27 mouse cellular contexts compared by ENCODE assay signal in the genomic region with DNA sequence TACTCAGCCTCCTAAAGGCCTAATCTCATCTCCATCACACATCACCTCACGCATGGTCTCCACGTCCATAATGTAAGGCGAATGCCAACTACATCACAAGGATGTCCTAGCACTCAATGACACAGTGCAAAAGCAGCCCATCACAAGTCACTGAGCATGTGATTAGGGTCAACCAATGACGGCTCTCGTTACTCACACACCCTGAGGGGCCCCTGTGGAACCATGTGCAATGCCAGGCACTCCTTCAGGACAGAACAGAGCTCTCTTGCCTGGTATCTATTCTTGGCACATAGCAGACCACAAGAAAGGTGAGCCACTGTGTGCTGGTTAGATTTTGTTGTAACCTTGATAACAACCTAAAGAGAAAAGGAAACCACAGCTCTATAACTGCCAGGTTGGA.
A peak's percentile ranks its signal among the peaks of the same experiment; 100 is the strongest.
DNase-seq lines count a peak whose midpoint lies in the region; ATAC-seq and TF ChIP-seq lines count a peak whose summit lies in the region.
"Had no signal": no experiment of that assay in that cellular context is flagged by ENCODE, and none has a peak within 500 bp of the region (broad histone marks: within the 10 kb centered on the region; RNA-seq: fewer than 3 reads in every experiment).

No protein-coding gene starts in this region.

- H3K4me1 ChIP-seq in hindbrain, postnatal 0 days (ENCODE audit: insufficient read depth, low read length) = no peaks in the 10 kb centered on the region
- H3K4me1 ChIP-seq in hindbrain, embryonic 14.5 days (replicated peaks; ENCODE audit: control insufficient read depth, insufficient read depth, low read length) = no peaks in the 10 kb centered on the region
- H3K4me1 ChIP-seq in liver, embryonic 14.5 days (replicated peaks; ENCODE audit: control insufficient read depth in 2 of 2, insufficient read depth in 2 of 2, low read length in 1 of 2) = no peaks in the 10 kb centered on the region
- H3K4me1 ChIP-seq: embryonic facial prominence, embryonic 13.5 days; forebrain, embryonic 12.5 days; limb, embryonic 13.5 days; neural tube, embryonic 12.5 days had no signal

- TF ChIP-seq EP300 in liver, embryonic 14.5 days (IDR thresholded peaks at IDR 0.05; ENCODE audit: low read depth) = no peak

- no peaks in the 10 kb centered on the region for H3K27me3 ChIP-seq in hindbrain, postnatal 0 days (ENCODE audit: insufficient read depth, low read length)
- H3K27me3 ChIP-seq in hindbrain, embryonic 14.5 days (ENCODE audit: control insufficient read depth, insufficient read depth, low read length) = no peaks in the 10 kb centered on the region
- no peaks in the 10 kb centered on the region for H3K27me3 ChIP-seq in liver, embryonic 14.5 days (ENCODE audit: control insufficient read depth, insufficient read depth, low read length)
- H3K27me3 ChIP-seq: embryonic facial prominence, embryonic 13.5 days; forebrain, embryonic 12.5 days; limb, embryonic 13.5 days; megakaryocyte, embryonic 14.5 days; neural tube, embryonic 12.5 days had no signal

- 97% methylated on average over 5 of the region's 5 CpGs for WGBS in hindbrain, postnatal 0 days
- WGBS in hindbrain, embryonic 14.5 days = 98% methylated on average over 5 of the region's 5 CpGs
- 72% methylated on average over 5 of the region's 5 CpGs for WGBS in liver, embryonic 14.5 days (ENCODE audit: insufficient replicate concordance)

- peaks cover 35% of the 10 kb centered on the region for H3K36me3 ChIP-seq in hindbrain, postnatal 0 days (ENCODE audit: insufficient read depth, low read length)
- peaks cover 51% of the 10 kb centered on the region for H3K36me3 ChIP-seq in hindbrain, embryonic 14.5 days (replicated peaks; ENCODE audit: control insufficient read depth, insufficient read depth)
- no peaks in the 10 kb centered on the region for H3K36me3 ChIP-seq in liver, embryonic 14.5 days (replicated peaks; ENCODE audit: control insufficient read depth, insufficient read depth, low read depth)
- H3K36me3 ChIP-seq: forebrain, embryonic 12.5 days; limb, embryonic 13.5 days had no signal

- no peaks in the 10 kb centered on the region for H3K9me3 ChIP-seq in hindbrain, postnatal 0 days (ENCODE audit: low read length)
- H3K9me3 ChIP-seq in hindbrain, embryonic 14.5 days (ENCODE audit: control insufficient read depth, low read length) = no peaks in the 10 kb centered on the region
- no peaks in the 10 kb centered on the region for H3K9me3 ChIP-seq in liver, embryonic 14.5 days (ENCODE audit: control insufficient read depth, low read length)
- H3K9me3 ChIP-seq: embryonic facial prominence, embryonic 13.5 days; forebrain, embryonic 12.5 days; limb, embryonic 13.5 days; megakaryocyte, embryonic 14.5 days; neural tube, embryonic 12.5 days had no signal

- no peak for TF ChIP-seq CTCF in hindbrain, postnatal 0 days (IDR thresholded peaks at IDR 0.05; ENCODE audit: low read depth)
- no peak for TF ChIP-seq CTCF in liver, embryonic 14.5 days (IDR thresholded peaks at IDR 0.05; ENCODE audit: low read depth)

- 0 out of 2 replicates have a peak, but pooled peaks have one; percentile 24 for ATAC-seq in hindbrain, postnatal 0 days
- ATAC-seq in hindbrain, embryonic 14.5 days (ENCODE audit: low FRiP score) = no peak
- peak; percentile 21; the same call in 1 of the 2 replicates for ATAC-seq in liver, embryonic 14.5 days (ENCODE audit: insufficient read depth)
- ATAC-seq: CD4-positive, CD25-positive, alpha-beta regulatory T cell, adult 4 months; forebrain, postnatal 0 days; intestine, embryonic 16.5 days had no signal

- H3K4me2 ChIP-seq in hindbrain, postnatal 0 days (ENCODE audit: low read depth, low read length) = no peak overlapping the region
- H3K4me2 ChIP-seq in hindbrain, embryonic 14.5 days (replicated peaks) = no peak overlapping the region
- H3K4me2 ChIP-seq in liver, embryonic 14.5 days (ENCODE audit: low read depth) = no peak overlapping the region
- H3K4me2 ChIP-seq: embryonic facial prominence, embryonic 13.5 days; forebrain, embryonic 12.5 days; limb, embryonic 13.5 days; neural tube, embryonic 12.5 days had no signal

- H3K27ac ChIP-seq in hindbrain, postnatal 0 days = no peak overlapping the region
- no peak overlapping the region for H3K27ac ChIP-seq in hindbrain, embryonic 14.5 days
- H3K27ac ChIP-seq in liver, embryonic 14.5 days = no peak overlapping the region
- H3K27ac ChIP-seq: embryonic facial prominence, embryonic 13.5 days; forebrain, embryonic 12.5 days; kidney, postnatal 0 days; limb, embryonic 13.5 days; neural tube, embryonic 12.5 days had no signal

- intact Hi-C loops in left cerebral cortex, postnatal 36 days (cut with DNase I) = no loop called here

- H3K4me3 ChIP-seq in hindbrain, postnatal 0 days (ENCODE audit: low read length) = no peak overlapping the region
- H3K4me3 ChIP-seq in hindbrain, embryonic 14.5 days (replicated peaks; ENCODE audit: low read length) = no peak overlapping the region
- H3K4me3 ChIP-seq in liver, embryonic 14.5 days (ENCODE audit: insufficient read depth in 1 of 2, low read depth in 2 of 2, low read length in 2 of 2) = no peak overlapping the region
- H3K4me3 ChIP-seq: embryonic facial prominence, embryonic 13.5 days; erythroblast, embryonic 14.5 days; forebrain, embryonic 12.5 days; limb, embryonic 13.5 days; megakaryocyte, embryonic 14.5 days; myocyte; neural tube, embryonic 12.5 days had no signal

- DNase-seq in hindbrain, postnatal 0 days (ENCODE audit: low spot score) = no peak
- DNase-seq in hindbrain, embryonic 14.5 days (ENCODE audit: low spot score) = no peak
- peak; percentile 14 for DNase-seq in thymus, postnatal 0 days (ENCODE audit: low spot score)
- no peak for DNase-seq in thymus, postnatal 14 days
- DNase-seq in liver, embryonic 14.5 days (ENCODE audit: low read depth in 3 of 3, low spot score in 3 of 3) = no peak
- DNase-seq in kidney, postnatal 25 days = no peak
- no peak for DNase-seq in left cerebral cortex, postnatal 36 days (ENCODE audit: low spot score in 2 of 2)
- DNase-seq: adrenal gland, adult 8-10 months; cerebellum, adult 8-10 months; cerebellum, postnatal 25 days; forebrain, postnatal 0 days; gastrocnemius, postnatal 10 days; kidney, adult 8-10 months; lung, postnatal 36 days; right cerebral cortex, adult 18-20 months; spleen, adult 18-20 months; thymus, postnatal 4 days had no signal

- no peak overlapping the region for H3K9ac ChIP-seq in hindbrain, postnatal 0 days (replicated peaks; ENCODE audit: low read length)
- H3K9ac ChIP-seq in hindbrain, embryonic 14.5 days = no peak overlapping the region
- H3K9ac ChIP-seq in liver, embryonic 14.5 days (replicated peaks) = no peak overlapping the region
- H3K9ac ChIP-seq: embryonic facial prominence, embryonic 13.5 days; forebrain, embryonic 12.5 days; forebrain, postnatal 0 days; limb, embryonic 13.5 days; neural tube, embryonic 12.5 days had no signal
